Mouse (Mus musculus) stomach, embryonic 14.5 days (tissue): ENCODE measurements around the gene Tbx18. TPM values are rescaled to one million over a fixed set of nuclear protein-coding genes. Genes with fewer than 3 reads are reported as not detected.

Experiments
- ATAC-seq: fragments of 200-750 bp; cut with Nextera tagmentation; 2 replicates; pipeline ENCODE4 v1.8.0; 2017; ENCODE audit warnings: low read depth, moderate TSS enrichment; ENCODE audit not compliant: insufficient number of reproducible peaks, insufficient read depth, low FRiP score
- H3K27ac ChIP-seq: fragments of 300-500 bp; sonication (generic); 2 replicates; pipeline ENCODE4 v1.5.1; 2014; ENCODE audit warnings: mild to moderate bottlenecking, low read length, moderate library complexity, mixed read lengths
- H3K27me3 ChIP-seq: fragments of 300-500 bp; sonication (generic); 2 replicates; pipeline ENCODE4 v1.6.1; 2014; ENCODE audit warnings: low read length, control low read depth, mixed read lengths; ENCODE audit not compliant: control insufficient read depth, insufficient read depth
- H3K36me3 ChIP-seq: fragments of 300-500 bp; sonication (generic); 2 replicates; pipeline ENCODE4 v1.6.1; 2014; ENCODE audit warnings: mild to moderate bottlenecking, control low read depth, low read length, moderate library complexity, mixed read lengths; ENCODE audit not compliant: control insufficient read depth, insufficient read depth
- H3K4me1 ChIP-seq: fragments of 300-500 bp; sonication (generic); 2 replicates; pipeline ENCODE4 v1.6.1; 2014; ENCODE audit warnings: low read length, control low read depth, mixed read lengths; ENCODE audit not compliant: control insufficient read depth, insufficient read depth
- H3K4me2 ChIP-seq: fragments of 300-500 bp; sonication (generic); replicated peaks from 2 replicates; pipeline ENCODE4 v1.6.1; 2014; ENCODE audit warnings: low read depth, low read length, control low read depth
- H3K4me3 ChIP-seq: fragments of 300-500 bp; sonication (generic); 2 replicates; pipeline ENCODE4 v1.5.1; 2014; ENCODE audit warnings: low read depth, low read length, control low read depth
- H3K9ac ChIP-seq: fragments of 300-500 bp; sonication (generic); replicated peaks from 2 replicates; pipeline ENCODE4 v1.6.1; 2014; ENCODE audit warnings: low read depth, mild to moderate bottlenecking, control low read depth, low read length, moderate library complexity, mixed read lengths
- H3K9me3 ChIP-seq: fragments of 300-500 bp; sonication (generic); 2 replicates; pipeline ENCODE4 v1.6.1; 2016; ENCODE audit warnings: low read depth, low read length, control low read depth; ENCODE audit not compliant: control insufficient read depth
- WGBS: fragments of 180-500 bp; shearing (Covaris S2); extraction: QIAGEN DNeasy Blood & Tissue Kit; methylation state at CpG from one replicate; pipeline ENCODE4 v1.1.7; 2014; 5-methylcytosine and 5-hydroxymethylcytosine counted together
- polyA plus RNA-seq: library from polyadenylated mRNA; unstranded; fragments of >200 nt; fragmentation: Nextera tagmentation; extraction: Ambion mirVana; gene quantifications from 2 replicates; pipeline ENCODE4 v1.2.1, GENCODE M21; 2014

The Tbx18 gene
- polyA plus RNA-seq, 1 experiment from 2014 or later, result 0.51 TPM

DNA sequence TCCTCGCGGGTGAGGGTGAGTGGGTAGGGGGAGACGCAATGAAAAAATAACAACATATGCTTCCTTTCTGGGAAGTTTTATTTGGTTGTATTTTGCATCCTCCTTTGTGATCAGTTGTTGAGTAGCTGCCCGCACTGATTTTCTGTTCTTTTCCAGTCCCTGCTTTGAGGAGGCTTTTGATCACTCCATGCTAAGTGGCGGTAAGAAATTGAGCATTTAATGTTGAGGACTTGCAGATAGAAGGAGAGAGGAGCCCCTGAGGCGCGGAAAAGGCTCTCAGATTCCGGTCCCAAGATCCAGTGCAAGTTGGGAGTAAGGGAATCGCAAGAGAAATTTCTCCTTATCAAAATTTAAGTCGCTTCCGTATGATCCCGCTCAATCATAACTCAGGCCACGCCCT lies 7.1 kb upstream of the Tbx18 start:
- peaks cover 10% of the 10 kb centered on the region for H3K4me1 ChIP-seq
- no peaks in the 10 kb centered on the region for H3K9me3 ChIP-seq
- no peak overlapping the region for H3K4me3 ChIP-seq
- 2% methylated on average over 13 of the region's 13 CpGs for WGBS
- no peaks in the 10 kb centered on the region for H3K36me3 ChIP-seq
- no peak for ATAC-seq
- H3K9ac ChIP-seq, result no peak overlapping the region
- H3K27ac ChIP-seq, result no peak overlapping the region
- H3K27me3 ChIP-seq, result peaks cover 38% of the 10 kb centered on the region
- no peak overlapping the region for H3K4me2 ChIP-seq

DNA sequence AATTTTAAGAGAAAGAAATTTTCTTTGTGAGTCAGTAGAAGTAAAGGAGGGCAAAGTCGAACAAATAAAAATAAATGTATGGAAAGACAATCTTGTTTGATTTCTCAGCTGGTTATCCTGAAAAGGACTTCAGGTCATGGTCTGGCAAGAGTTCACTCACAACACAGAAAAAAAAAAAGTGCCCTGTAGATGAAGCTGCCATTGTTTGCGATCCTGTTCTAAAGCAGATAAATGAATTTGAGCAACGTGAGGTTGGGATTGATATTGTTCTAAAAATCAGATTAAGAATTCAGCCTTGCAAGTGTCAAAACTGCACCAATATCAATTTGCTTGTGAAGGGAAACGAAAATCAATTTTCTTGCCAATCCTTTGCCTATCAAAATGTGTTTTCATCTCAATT lies 6.2 kb upstream of the Tbx18 start:
- no peaks in the 10 kb centered on the region for H3K9me3 ChIP-seq
- peaks cover 10% of the 10 kb centered on the region for H3K4me1 ChIP-seq
- no peak overlapping the region for H3K9ac ChIP-seq
- no peak for ATAC-seq
- 8% methylated on average over 4 of the region's 4 CpGs for WGBS
- no peaks in the 10 kb centered on the region for H3K36me3 ChIP-seq
- H3K4me3 ChIP-seq, result no peak overlapping the region
- H3K4me2 ChIP-seq, result no peak overlapping the region
- H3K27ac ChIP-seq, result no peak overlapping the region
- H3K27me3 ChIP-seq, result peaks cover 47% of the 10 kb centered on the region

DNA sequence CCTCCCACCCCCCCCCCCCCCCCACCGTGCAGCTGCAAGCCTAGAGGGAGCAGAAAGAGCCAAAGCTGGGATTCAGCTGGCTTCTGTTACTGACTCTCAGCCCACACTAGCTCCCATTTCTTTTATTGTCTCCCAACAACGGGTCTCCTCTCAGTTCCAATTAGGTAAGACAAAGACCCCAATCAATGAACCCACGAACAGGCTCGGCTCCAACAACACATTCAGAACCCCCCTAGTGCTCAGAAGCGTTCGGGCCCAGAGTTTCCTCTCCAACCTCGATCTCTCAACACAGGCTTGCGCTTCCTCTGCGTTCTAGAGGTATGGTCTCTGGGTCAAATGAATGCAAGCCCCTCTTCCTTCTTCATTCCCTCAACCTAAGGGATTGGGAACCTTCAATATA lies 4.0 kb upstream of the Tbx18 start:
- Histone ChIP-seq H3K9ac (no peak overlapping the region), H3K4me1 (peaks cover 15% of the 10 kb centered on the region), H3K4me2 (no peak overlapping the region), H3K27ac (no peak overlapping the region), H3K9me3 (no peaks in the 10 kb centered on the region), H3K36me3 (no peaks in the 10 kb centered on the region), H3K4me3 (no peak overlapping the region), H3K27me3 (peaks cover 45% of the 10 kb centered on the region)
- 5% methylated on average over 9 of the region's 9 CpGs for WGBS
- no peak for ATAC-seq

DNA sequence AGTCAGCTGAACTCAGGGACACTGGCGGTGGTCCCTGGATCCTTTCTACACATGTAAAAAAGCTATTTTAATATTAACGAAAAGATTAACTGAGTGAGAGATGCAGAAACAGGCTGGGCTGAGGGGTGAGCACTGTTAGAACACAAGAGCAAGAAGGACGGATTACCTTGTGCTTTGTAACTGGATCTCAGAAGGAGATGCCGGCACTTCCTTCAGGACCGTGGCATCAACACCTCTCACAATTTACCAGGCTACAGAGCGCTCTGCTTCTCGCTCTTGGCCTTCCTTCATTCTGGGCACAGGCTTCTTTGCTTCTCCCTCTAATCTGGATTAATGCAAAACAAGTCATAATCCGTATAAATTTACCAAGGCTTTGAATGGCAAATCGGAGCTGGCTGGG lies 3.6 kb upstream of the Tbx18 start:
- Histone ChIP-seq H3K27ac (no peak overlapping the region), H3K4me3 (no peak overlapping the region), H3K4me1 (peaks cover 12% of the 10 kb centered on the region), H3K4me2 (no peak overlapping the region), H3K27me3 (peaks cover 41% of the 10 kb centered on the region), H3K9me3 (no peaks in the 10 kb centered on the region), H3K36me3 (no peaks in the 10 kb centered on the region), H3K9ac (no peak overlapping the region)
- no peak for ATAC-seq
- WGBS, result 8% methylated on average over 9 of the region's 9 CpGs

DNA sequence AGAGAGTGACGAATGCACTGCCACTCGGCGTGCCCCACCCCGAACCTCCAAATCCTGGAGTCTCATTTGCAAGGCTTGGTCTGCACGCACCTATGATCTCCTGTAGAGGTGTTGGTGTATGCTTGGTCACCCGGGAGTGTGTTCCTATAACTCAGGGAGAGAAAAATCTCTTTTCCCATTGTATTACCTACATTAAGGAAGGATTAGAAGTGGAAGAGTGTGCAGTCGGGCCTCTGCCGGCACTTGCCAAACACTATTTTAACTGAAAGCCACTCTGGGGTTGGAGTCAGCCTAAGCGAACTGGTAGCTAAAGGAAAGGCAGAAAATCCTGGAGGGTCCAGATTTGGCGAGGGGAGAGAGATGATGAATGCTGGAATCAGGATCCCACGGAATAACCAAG lies 2.7 kb upstream of the Tbx18 start:
- Histone ChIP-seq H3K36me3 (no peaks in the 10 kb centered on the region), H3K27ac (no peak overlapping the region), H3K27me3 (peaks cover 33% of the 10 kb centered on the region), H3K4me1 (peaks cover 9% of the 10 kb centered on the region; the same call in 1 of the 2 replicates), H3K4me3 (no peak overlapping the region), H3K4me2 (no peak overlapping the region), H3K9ac (no peak overlapping the region), H3K9me3 (no peaks in the 10 kb centered on the region)
- WGBS, result under 1% methylated on average over 11 of the region's 11 CpGs
- no peak for ATAC-seq

DNA sequence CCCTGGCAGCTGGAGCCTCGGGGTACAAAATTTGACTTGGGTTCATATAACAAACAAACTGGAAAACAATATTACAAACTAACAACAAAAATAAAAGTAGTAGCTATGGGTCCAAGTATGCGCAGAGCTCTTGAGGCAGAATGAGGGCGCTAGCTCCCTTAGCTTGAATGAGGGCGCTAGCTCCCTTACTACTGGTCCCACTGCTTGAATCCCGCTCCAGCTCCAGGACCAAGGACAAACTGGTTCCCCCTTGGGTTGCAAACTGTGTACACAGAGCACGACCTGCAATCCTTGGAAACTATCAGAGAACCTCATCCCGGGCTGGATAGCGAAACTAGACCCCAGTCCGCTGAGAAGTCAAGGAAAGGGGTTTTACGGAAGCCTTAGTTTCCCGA lies 2.2 kb upstream of the Tbx18 start:
- no peak for ATAC-seq
- H3K27me3 ChIP-seq, result peaks cover 37% of the 10 kb centered on the region
- peaks cover 9% of the 10 kb centered on the region; the same call in 1 of the 2 replicates for H3K4me1 ChIP-seq
- no peak overlapping the region for H3K9ac ChIP-seq
- no peak overlapping the region for H3K4me3 ChIP-seq
- H3K4me2 ChIP-seq, result no peak overlapping the region
- no peak overlapping the region for H3K27ac ChIP-seq
- H3K36me3 ChIP-seq, result no peaks in the 10 kb centered on the region
- H3K9me3 ChIP-seq, result no peaks in the 10 kb centered on the region
- 2% methylated on average over 11 of the region's 11 CpGs for WGBS

DNA sequence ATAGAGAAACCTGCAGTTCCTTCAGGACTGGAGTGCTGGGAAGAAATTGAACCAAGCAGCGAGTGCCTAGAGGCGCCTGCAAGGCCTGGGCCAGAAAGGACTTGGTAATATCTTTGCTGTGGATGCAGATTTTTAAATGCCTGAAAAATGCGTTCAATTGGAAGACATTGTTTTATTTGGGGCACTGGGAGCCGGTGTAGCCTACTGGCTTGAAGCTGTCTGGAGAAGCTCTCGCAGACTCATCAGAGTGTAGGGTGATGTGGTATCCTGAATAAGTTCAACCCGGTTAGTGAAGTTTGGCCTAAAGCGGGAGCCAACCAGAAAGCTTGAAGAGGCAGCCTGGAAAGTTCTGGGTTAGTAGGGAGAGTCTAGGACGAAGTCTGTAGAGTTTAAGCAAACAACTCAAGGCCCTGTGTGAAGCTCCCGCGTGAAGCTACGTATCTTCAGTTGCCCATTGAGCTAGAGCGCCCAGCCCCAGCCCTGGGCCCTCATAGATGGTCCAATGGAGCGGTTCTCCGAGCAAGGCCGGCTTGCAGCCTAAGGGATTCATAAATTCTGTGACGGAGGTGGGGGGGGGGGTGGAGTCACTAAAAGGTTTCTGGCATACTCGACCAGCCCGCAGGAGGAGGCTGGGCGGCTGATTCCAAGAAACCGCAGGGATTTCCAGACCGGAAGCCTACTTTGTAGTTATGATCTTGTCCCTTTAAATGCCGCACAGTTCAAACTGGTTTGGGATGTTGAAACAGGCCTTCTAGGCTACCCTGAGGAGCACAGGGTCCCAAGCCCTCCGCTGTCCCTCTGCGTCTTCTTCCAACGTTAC lies 1.6 kb upstream of the Tbx18 start:
- Histone ChIP-seq H3K4me2 (no peak overlapping the region), H3K9me3 (no peaks in the 10 kb centered on the region), H3K36me3 (no peaks in the 10 kb centered on the region), H3K27ac (no peak overlapping the region), H3K4me1 (peaks cover 9% of the 10 kb centered on the region; the same call in 1 of the 2 replicates), H3K27me3 (peaks cover 43% of the 10 kb centered on the region), H3K4me3 (no peak overlapping the region), H3K9ac (no peak overlapping the region)
- ATAC-seq, result no peak
- WGBS, result 6% methylated on average over 25 of the region's 25 CpGs

DNA sequence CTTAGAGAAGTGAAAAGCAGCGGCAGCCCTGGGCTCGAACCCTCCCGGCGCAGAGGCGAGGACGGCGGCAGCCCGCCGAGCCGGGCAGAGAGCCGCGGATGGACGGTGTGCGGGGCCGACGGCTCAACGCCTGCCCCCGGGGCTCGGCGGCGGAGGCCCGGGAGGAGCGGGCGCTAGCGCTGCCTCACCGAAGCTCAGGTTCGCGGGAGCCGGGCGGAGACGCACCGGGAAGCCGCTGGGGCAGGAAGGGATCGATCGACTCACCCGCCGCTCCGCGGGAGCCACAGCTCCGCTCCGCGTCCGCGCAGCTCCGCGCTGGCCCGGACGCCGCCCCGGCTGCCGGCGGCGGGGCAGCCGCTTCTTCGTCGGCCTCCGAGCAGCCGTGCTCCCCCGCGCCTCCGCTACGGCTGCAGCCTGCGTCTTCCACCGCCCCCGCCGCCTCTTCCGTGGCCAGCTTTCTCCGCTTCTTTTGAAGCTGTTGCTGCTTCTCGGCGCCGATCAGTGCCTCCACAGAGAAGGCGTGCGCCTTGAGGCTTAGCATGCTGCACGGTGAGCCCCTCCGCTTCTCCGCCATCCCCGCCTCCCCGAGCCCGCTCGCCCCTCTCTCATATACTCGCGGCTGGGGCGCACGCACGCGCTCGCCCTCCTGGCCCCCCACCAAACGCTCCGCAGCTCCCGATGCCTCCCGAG lies 644 bp downstream of the Tbx18 start:
- Histone ChIP-seq H3K4me1 (peaks cover 9% of the 10 kb centered on the region; the same call in 1 of the 2 replicates), H3K4me3 (peak overlapping the region; percentile 40), H3K9ac (no peak overlapping the region; the same call in 1 of the 2 replicates), H3K27ac (no peak overlapping the region), H3K4me2 (peak overlapping the region; percentile 58), H3K9me3 (no peaks in the 10 kb centered on the region), H3K36me3 (no peaks in the 10 kb centered on the region), H3K27me3 (peaks cover 41% of the 10 kb centered on the region)
- WGBS, result 0% methylated on average over 75 of the region's 91 CpGs
- ATAC-seq, result peak; percentile 48; the same call in 1 of the 2 replicates
